In genomic region chr1:119082231-119082991, GRCm38 (mm10) we compare ENCODE assay signal across 9 mouse cellular contexts. TPM values are rescaled to one million over a fixed set of nuclear protein-coding genes. Genes with fewer than 3 reads are reported as not detected.
DNase-seq lines count a peak whose midpoint lies in the region; ATAC-seq and TF ChIP-seq lines count a peak whose summit lies in the region.
"Had no signal": no experiment of that assay in that cellular context is flagged by ENCODE, and none has a peak within 500 bp of the region (broad histone marks: within the 10 kb centered on the region; RNA-seq: fewer than 3 reads in every experiment).

No protein-coding gene starts in this region.

- H3K36me3 ChIP-seq in forebrain, postnatal 0 days (ENCODE audit: insufficient read depth) = no peaks in the 10 kb centered on the region
- no peaks in the 10 kb centered on the region for H3K36me3 ChIP-seq in limb, embryonic 13.5 days
- H3K36me3 ChIP-seq in neural tube, embryonic 11.5 days (ENCODE audit: control insufficient read depth, insufficient read depth, low read length) = no peaks in the 10 kb centered on the region
- H3K36me3 ChIP-seq: embryonic facial prominence, embryonic 13.5 days had no signal

- no peaks in the 10 kb centered on the region for H3K27me3 ChIP-seq in forebrain, postnatal 0 days (ENCODE audit: insufficient read depth, low read length)
- H3K27me3 ChIP-seq in limb, embryonic 13.5 days = peaks cover 11% of the 10 kb centered on the region
- H3K27me3 ChIP-seq in neural tube, embryonic 11.5 days (ENCODE audit: control insufficient read depth, insufficient read depth, low read length) = no peaks in the 10 kb centered on the region

- no peak overlapping the region for H3K27ac ChIP-seq in forebrain, postnatal 0 days (ENCODE audit: low read depth, low read length)
- no peak overlapping the region for H3K27ac ChIP-seq in limb, embryonic 13.5 days
- H3K27ac ChIP-seq in neural tube, embryonic 11.5 days (ENCODE audit: low read depth, low read length) = no peak overlapping the region
- H3K27ac ChIP-seq: embryonic facial prominence, embryonic 13.5 days had no signal

- 35% methylated on average over 12 of the region's 12 CpGs for WGBS in forebrain, postnatal 0 days
- WGBS in limb, embryonic 13.5 days = 36% methylated on average over 12 of the region's 12 CpGs
- WGBS in neural tube, embryonic 11.5 days = 42% methylated on average over 12 of the region's 12 CpGs

- peak; percentile 84 for TF ChIP-seq CTCF in brain, embryonic 14.5 days (IDR thresholded peaks at IDR 0.05; ENCODE audit: borderline replicate concordance, extremely low read depth, insufficient read depth, insufficient read length)
- peak; percentile 91 for TF ChIP-seq CTCF in forebrain, postnatal 0 days (IDR thresholded peaks at IDR 0.05; ENCODE audit: low read depth)

- no peak overlapping the region for H3K9ac ChIP-seq in forebrain, postnatal 0 days
- H3K9ac ChIP-seq in limb, embryonic 13.5 days = no peak overlapping the region
- H3K9ac ChIP-seq in neural tube, embryonic 11.5 days (ENCODE audit: low read length) = no peak overlapping the region
- H3K9ac ChIP-seq: embryonic facial prominence, embryonic 13.5 days had no signal

- DNase-seq in lung, adult 18-20 months = peak; percentile 6 to 17
- no peak for DNase-seq in lung, postnatal 25 days (ENCODE audit: low spot score)
- peak; percentile 81 for DNase-seq in brain, embryonic 14.5 days (ENCODE audit: low read depth)
- peak; percentile 82 for DNase-seq in forebrain, postnatal 0 days
- DNase-seq in kidney, adult 18-20 months = peak; percentile 69
- DNase-seq in neural tube, embryonic 11.5 days (ENCODE audit: low spot score) = peak; percentile 82
- DNase-seq in yolk sac, embryonic 10.5 days (ENCODE audit: low spot score) = peak; percentile 26

- no peak overlapping the region for H3K4me3 ChIP-seq in forebrain, postnatal 0 days (ENCODE audit: low read depth, low read length)
- no peak overlapping the region for H3K4me3 ChIP-seq in limb, embryonic 13.5 days
- H3K4me3 ChIP-seq in neural tube, embryonic 11.5 days (ENCODE audit: low read depth, low read length) = no peak overlapping the region
- H3K4me3 ChIP-seq: embryonic facial prominence, embryonic 13.5 days had no signal

- no peak overlapping the region for H3K4me2 ChIP-seq in forebrain, postnatal 0 days (ENCODE audit: low read depth)
- H3K4me2 ChIP-seq in limb, embryonic 13.5 days (replicated peaks) = no peak overlapping the region
- no peak overlapping the region for H3K4me2 ChIP-seq in neural tube, embryonic 11.5 days (ENCODE audit: low read depth)

- ATAC-seq in forebrain, postnatal 0 days = peak; percentile 50; the same call in 1 of the 2 replicates
- peak; percentile 64; the same call in 1 of the 2 replicates for ATAC-seq in limb, embryonic 13.5 days (ENCODE audit: low FRiP score, low read depth)
- peak; percentile 48; the same call in 1 of the 2 replicates for ATAC-seq in neural tube, embryonic 11.5 days (ENCODE audit: insufficient read depth, low FRiP score, low TSS enrichment)

- no peaks in the 10 kb centered on the region for H3K9me3 ChIP-seq in forebrain, postnatal 0 days (ENCODE audit: low read length)
- H3K9me3 ChIP-seq in limb, embryonic 13.5 days = no peaks in the 10 kb centered on the region
- no peaks in the 10 kb centered on the region for H3K9me3 ChIP-seq in neural tube, embryonic 11.5 days (ENCODE audit: control insufficient read depth, low read length)
- H3K9me3 ChIP-seq: embryonic facial prominence, embryonic 13.5 days had no signal

- no peak for TF ChIP-seq POLR2A in brain, embryonic 14.5 days (IDR thresholded peaks at IDR 0.05; ENCODE audit: borderline replicate concordance, extremely low read depth, insufficient read depth, insufficient read length, poor library complexity, severe bottlenecking)

- no peaks in the 10 kb centered on the region for H3K4me1 ChIP-seq in forebrain, postnatal 0 days (ENCODE audit: insufficient read depth)
- H3K4me1 ChIP-seq in limb, embryonic 13.5 days = peaks cover 14% of the 10 kb centered on the region
- H3K4me1 ChIP-seq in neural tube, embryonic 11.5 days (ENCODE audit: control insufficient read depth, insufficient read depth, low read length) = no peaks in the 10 kb centered on the region

RNA-seq across cellular contexts. Expression of gene Gli2, which starts 29.0 kb away (rescaled TPM):
- 6.4 and 8.3 TPM in 2 replicates for polyA plus RNA-seq in brain, embryonic 14.5 days (2012; rRNA removed)
- 0.92 and 4.4 TPM in 2 replicates for total RNA-seq in forebrain, postnatal 0 days (2014; rRNA removed)
- polyA plus RNA-seq in forebrain, postnatal 0 days (2015; fragmentation: Nextera tagmentation; extraction: Ambion mirVana) = 0.63 and 1.3 TPM in 2 replicates
- 17.7 and 18.2 TPM in 2 replicates for polyA plus RNA-seq in limb, embryonic 13.5 days (2015; fragmentation: Nextera tagmentation; extraction: Ambion mirVana)
- 10.3 and 12.2 TPM in 2 replicates for polyA plus RNA-seq in neural tube, embryonic 11.5 days (2014; fragmentation: Nextera tagmentation; extraction: Ambion mirVana)
